Mouse (Mus musculus) spleen, adult 12 weeks (tissue): Measurements from ENCODE around the gene Eif5b.
A peak's percentile ranks its signal among the peaks of the same experiment; 100 is the strongest.
"Not testable (repeated sequence)": the region's sequence is repeated elsewhere in the genome, so short reads cannot be mapped to it uniquely, and the experiment has no call there.

Experiments used
- DNase-seq: peaks from one replicate; pipeline ENCODE4 v3.0.0; 2022; ENCODE audit warnings: low spot score

The Eif5b gene

DNA sequence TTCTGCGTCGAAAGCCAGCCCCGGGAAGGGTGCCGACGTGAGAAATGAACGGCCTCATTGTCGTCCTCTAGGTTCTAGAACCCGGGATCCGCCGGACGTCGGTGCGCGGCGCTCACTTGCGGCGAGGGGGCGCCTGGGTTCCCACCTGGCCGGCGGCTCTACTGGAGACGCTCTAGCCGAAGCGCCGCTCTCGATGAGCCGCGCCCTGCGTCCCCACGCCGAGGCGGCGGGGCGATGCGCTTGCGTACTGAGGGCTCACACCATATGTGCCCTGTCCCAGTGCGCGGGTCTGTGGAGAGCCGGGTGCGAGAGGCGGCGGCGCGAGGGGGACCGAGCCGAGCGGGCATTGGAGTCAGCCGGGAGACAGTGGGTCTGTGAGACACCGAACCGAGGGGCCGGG is at the start of gene Eif5b, which contains the start of gene Txndc9:
TSS of gene Eif5b (plus strand) at position 144 of the 400 bp plus-strand sequence.
TSS of gene Txndc9 (minus strand) at position 27 of the 400 bp plus-strand sequence.
- peak; percentile 89 for DNase-seq

DNA sequence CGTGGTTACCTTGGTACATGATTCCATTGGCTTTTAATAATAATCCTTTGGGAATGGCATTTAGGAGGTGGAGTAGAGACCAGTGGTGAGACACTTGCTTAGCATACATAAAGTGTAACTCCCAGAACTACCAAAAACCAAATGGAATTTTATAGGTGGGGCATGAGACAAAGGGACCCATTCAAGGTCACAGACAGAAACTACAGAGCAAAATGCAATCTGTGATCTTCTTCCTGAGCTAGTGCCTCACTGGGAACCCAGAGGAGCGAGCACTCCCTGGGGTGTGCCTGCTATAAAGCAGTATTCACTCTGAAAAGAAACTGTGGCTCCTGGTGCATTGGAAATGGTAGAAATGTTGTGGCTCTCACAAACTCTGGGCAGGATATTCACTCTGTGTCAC is 48.9 kb upstream of the Eif5b start:
- DNase-seq: no peak

DNA sequence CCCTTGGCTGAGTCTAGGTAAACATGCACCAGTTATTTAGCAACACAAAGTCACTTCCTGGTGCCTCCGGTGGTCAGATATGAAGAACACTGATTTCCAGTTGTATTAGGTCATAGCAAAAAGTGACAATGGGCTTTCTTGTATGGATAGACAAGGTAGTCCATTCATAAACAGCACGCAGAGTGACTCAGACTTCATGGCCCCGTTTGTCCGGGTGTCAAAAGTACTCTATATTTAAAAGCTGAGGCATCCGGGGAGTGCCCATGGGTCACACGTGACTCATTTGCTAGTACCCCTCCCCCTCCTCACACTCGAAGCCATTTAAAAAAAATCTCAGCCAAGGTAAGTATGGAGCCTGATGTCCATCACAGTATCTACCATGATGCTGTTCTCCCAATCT is 43.0 kb upstream of the Eif5b start:
- DNase-seq: no peak

DNA sequence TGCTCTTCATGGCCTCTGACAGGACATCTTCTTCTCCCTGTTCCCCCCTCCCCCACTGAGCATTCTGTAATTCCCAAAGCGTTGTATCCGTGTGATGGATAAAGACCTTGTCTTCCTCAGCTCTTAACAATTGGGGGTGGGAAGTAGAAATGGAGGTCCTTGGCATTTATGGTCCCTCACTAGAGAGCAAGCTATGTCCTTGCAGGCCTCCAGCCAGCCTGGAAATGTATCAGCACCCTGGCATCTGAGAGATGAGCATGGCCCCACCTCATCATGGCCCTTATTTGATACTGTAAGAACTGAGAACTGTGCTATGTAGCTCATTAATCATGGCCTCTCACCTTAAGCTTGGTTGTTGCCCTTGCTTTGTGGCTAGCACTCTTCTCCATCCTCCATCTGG is 42.6 kb upstream of the Eif5b start:
- DNase-seq: no peak

DNA sequence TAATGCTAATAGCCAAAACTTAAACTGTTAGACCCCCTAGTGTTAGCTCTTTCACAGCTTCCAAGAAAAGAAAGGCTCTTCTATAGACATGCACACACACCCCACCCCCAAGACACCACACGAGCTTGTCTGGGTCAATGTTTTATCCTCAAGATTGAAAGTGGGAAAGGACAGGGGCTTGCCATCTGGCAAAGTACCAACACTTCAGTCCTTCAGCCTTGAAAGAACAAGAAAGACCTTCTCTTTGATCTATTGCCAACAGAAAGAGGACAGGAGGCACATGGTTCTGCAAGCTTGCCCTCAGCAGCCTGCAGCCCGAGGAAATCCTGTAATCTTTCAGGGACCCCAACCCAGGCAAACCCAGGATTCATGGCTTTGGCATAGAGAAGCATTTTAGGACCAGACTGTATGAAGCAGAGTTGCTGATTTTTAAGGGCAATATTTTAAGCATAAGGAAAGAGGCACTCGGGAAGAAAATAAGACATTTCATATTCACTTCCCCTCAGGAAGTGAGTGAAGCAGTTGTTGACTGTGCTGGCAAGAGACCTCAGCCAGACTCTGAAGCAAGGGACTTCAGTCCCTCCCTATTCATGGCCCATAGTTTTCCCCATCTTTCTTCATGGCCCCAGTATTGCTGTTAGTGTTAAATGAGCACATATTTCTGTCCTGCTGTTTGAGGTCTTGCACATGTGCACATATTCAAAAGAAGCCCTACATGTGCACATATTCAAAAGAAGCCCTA is 40.9 kb upstream of the Eif5b start:
- DNase-seq: no peak

DNA sequence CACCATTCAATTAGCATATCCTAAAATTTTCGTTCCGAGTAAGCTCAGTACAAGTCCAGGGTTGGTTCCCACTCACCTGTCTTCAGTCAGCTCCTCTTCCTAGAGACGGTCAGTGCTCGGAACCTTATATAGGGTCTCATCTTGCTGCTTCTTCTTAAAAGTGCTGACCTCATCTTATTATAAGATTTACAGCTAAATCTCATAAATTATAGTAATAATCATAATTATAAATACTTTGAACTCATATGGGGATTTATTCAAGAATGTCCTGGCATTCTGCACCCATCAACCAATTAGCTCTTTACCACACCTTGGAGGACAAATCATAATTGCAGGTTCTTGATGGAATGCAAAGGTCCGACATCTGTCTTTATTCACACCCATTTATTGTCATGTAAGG is 40.2 kb upstream of the Eif5b start, which contains the start of gene Lyg1:
TSS of gene Lyg1 (minus strand) at position 101 of the 400 bp plus-strand sequence.
- no peak for DNase-seq

DNA sequence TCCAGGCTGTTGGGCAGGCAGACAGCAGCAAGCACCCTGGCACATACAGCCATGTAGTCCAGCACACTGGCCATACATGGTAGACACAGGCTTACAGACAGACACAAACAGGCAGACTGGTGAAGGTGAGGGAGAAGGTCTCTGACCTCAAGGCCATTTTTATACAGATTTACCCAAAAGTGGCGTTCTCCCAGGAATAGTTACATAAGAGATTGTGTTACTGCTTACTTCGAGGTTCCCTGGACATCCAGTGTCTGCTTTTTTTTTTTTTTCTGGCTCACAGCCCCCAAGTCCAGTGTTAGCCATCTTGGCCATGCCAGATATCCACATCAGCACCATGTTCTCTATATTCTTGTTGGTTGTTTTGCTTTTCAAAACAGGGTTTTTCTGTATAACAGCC is 39.3 kb upstream of the Eif5b start:
- no peak for DNase-seq

DNA sequence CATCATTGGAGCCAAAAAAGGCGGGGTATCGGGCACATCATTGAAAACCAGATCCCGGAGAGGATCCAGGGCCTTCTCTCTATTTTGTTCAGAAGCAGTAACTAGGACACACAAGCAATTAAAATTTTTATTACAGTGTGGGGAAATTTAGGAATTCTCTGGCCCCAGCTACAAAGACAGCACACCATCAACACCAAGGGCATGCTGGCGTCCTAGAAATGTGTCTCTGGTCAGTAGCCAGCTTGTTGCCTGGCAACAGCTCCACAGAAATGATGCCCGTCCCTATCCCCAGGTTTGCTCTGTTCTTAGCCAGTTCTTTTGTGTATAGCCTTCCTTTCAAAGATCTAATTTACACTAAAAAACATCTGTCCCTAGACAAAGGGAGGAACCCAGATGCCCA is 38.3 kb upstream of the Eif5b start:
- DNase-seq: no peak

DNA sequence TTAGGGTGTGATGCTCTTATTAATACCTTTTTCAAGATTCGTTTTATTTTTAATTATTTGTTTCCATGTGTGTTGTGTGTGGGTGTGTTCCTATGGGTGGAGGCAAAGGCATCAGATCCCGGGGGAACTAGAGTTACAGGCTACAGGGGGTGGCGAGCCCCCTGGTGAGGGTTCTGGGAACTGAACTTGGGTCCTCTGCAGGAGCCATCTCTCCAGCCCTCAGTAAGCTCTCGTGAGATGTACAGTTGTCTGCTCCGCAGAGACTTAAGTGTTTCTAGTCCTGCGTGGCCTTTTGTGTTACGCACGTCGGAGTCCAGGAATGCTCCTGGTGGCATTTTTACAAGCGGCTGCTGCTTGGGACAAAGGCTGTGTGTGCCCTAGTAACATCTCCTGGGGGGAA is 32.2 kb upstream of the Eif5b start:
- no peak for DNase-seq

DNA sequence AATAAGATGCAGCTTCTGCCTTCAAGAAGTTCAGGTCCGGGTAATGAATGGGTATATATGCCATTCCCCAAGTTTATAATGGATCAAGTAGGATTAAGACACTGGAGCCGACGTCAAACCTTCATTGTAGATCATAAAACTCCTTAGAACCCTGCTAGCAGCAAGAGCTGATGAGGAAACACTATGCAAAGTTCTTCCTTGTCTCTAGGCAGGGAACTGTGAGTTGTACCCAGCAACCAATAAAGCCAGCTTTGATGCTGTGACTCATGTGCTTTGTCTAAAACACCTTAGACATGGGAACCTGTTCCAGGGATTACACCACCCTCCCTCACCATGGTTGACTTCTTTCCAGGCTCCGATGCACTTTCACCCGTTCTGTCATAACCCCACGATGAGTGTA is 29.1 kb upstream of the Eif5b start:
- DNase-seq: no peak

DNA sequence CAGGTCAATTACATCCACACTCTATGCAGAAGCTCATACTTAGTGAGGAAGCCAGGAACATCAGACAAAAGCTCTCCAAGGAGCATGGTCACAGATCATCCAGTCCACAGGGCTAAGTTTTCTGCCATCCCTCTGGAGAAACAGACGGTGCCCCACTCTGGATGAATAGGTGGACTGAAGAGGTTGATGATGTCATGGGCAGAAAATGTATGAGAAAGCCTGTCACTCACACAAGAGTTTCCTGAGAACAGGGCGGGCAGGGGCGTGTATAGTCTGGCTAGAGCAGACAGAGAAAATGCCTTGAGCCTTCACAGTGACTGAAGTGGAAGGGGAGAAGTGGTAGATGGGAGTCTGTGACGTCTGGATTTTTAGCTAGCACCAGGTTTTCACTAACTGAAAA is 26.3 kb upstream of the Eif5b start:
- DNase-seq: no peak

DNA sequence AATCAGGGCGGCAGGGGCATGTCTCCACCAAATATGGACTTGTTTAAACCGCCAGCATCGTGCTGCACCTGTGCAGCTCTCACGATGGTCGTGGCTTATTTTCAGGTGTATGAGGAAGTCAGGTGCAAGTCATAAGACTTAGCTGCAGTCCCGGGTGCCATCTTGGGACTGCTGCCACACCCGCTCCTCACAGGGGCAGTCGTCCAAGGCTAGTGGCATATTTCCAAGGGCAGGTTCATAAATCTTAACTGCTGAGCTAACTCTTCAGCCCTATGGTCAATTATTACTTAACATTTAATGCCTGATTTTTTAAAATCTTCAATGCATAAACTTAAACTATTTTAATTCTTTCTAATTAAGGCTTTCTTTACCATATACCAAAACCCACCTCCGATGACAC is 21.1 kb upstream of the Eif5b start:
- DNase-seq: not testable (repeated sequence)

DNA sequence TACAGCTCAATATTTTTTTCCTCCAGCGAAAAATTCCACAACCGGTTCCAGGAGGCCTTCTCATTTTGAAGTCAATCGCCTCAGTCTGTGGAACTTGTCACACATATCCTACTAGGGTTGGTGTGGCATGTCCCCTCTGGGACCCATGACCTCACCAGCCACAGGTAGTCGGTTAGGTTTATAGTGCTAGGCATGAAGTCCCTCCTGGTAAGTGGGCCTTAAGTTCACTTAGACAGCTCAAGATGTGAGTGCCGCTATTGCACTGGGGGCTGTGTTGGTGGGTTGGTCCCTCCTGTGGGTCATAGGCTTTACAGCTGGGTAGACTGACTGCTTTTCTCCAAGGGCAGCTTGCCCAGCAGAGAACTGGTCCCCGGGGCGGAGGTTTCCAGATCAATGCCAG is 20.5 kb upstream of the Eif5b start:
- no peak for DNase-seq

DNA sequence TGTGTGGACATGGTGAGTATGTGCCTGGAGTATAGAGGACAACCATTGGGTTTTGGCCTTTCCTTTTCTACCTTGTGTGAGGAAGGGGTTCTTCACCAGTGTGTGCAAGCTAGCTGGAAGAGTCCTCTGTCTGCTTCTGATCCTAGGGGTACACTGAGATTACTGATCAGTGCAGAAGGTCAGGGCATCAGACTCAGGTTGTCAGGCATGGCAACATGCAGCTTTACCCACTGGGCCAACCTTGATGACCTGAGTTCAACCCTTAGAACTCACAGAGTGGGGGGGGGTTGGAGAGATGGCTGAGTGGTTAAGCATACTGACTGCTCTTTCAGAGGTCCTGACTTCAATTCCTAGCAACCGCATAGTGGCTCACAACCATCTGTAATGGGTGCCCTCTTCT is 13.5 kb upstream of the Eif5b start:
- no peak for DNase-seq

DNA sequence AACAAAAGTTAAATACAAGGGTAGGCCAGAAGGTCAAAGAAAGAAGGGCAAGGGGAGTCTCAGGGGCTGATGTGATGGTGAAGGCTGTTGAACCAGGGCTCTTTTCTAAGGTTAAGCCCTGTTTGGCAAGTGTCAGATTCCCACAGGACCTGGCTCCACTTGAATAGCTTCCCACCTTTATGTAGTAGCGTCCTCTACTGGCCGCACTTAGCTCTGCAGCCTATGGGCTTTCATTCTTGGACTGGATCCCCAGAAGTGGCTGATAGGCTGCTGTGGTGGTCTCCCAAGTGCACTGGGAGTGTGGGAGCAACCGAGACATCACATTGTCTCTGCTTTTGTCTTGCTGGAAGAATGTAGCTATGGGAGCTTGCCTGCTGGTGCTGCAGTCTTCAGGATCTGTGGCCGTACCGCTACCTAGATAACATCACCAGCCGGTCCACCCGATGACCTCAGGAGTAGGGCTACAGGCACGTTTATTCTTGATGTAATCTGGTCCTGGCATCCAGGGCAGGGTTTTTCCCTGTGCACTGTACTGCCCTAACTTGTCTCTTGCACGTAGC is 12.0 kb upstream of the Eif5b start:
- no peak for DNase-seq

DNA sequence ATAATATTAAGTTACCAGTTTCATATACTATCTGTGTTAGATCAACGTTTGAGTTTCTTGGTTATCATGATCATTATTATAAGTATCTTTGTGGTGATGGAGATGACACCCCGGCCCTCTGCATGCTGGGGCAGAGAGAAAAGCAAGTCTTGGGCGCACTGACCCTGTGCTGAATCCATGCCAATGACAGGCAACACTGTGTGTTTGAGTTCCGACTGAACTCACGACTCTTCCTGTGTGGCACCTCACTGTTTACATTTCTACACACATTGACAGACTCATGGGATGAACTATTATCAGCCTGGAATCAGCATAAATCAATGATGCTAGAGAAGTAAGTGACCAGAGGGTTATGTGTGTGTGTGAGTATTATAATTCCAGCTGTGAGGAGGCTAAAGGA is 10.0 kb upstream of the Eif5b start:
- DNase-seq: no peak

DNA sequence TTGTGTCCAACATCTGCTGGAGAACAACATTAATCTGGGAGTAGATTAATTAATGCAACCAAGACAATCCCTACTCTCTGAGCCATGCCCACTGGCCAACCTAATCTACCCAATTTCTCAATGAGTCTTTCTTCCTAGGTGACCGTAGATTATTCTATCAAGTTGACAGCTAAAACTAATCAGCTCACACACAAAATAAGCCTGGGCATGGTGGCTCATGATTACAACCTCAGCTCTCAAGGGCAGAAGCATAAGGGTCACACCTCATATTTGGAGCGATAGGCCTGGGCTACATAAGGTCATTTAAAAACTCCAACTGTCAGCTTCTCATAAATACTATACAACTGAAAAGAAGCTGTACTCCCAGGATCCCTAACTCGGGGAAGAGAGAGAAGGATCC is 1.6 kb upstream of the Eif5b start:
- no peak for DNase-seq

DNA sequence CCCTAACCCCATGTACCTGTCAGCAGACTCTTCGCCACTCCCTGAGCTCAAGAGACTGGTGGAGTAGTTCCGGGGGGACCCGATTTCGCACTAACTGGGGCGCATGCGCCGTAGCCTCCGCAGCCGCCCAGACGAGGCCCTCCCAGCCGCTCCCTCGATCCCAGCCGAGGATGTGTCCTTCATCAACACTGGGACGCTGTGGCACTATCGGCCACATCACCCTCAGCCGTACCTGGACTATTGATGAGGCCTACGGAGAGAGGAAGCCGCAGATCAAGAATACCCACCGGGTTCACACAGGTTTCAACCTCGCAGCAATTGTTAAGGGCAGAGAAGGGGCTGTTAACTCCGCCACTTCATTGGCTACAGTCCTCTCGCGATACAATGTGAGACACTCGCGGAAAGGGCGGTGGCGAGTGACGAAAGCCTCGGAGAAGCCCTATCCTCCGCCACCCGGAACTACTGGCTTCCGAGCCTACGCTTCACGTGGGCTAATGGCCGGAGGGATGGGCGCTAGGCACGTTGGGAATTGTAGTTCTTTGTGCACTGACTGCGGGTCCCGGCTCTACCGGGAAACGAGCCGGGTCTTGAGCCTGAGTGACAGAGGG is 829 bp upstream of the Eif5b start:
- DNase-seq: peak; percentile 97

DNA sequence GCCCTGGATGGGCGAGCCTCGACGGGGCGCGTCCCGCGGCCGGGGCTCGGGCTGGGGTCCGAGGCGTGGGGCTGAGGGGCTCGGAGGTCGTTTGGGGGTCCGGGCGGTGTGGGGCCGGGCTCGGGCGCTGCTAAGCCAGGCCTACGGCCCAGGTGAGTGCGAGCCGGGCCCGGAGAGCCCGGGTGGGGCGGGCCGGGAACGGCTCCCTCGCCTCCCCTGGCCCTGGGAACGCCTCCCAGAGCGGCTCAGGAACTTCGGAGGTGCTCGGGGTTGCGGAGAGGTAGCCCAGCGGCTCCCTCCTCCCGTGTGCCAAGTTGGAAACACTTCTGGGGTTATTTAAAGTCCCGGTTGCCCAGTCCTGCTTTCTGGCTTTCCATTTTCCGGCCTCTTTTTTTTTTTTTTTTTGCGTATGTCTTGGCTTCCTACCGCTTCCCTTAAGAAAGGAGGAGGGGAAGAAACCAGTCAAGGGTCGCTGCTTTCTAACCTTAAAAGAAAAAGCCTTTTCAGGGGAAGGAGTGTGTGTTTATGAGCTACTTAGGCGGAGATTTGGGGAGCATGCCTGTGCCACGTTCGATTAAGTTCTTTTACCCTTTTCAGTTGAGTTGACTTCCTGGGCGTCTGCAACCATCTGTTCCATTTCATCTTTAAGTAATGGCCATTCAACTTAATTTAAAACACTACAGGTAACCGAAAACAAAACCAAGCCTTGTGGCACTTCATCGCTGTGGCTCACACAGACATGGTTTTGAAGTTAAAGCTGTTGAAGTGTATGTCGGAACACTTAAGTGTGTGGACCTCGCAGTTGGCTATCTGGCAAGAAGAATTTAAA is 775 bp downstream of the Eif5b start:
- DNase-seq: no peak

DNA sequence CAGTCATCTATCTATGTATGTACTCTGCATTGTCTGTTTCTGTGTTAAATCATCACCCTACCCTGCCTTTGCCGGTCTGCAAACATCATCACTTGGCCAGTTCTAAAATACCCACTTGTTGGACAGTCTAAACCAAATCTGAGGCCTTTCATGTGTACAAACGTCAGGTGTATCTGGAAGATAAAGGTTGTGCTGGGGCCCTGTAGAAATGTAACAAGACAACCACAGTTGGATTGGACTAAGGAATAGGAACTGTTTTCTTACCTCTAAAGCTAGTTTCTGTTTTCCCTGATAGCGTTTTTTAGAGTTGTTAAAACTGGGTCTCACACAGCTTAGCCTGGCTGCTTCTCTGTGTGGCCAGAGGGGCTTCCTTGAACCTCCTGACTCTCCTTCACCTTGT is 1.7 kb downstream of the Eif5b start:
- no peak for DNase-seq

DNA sequence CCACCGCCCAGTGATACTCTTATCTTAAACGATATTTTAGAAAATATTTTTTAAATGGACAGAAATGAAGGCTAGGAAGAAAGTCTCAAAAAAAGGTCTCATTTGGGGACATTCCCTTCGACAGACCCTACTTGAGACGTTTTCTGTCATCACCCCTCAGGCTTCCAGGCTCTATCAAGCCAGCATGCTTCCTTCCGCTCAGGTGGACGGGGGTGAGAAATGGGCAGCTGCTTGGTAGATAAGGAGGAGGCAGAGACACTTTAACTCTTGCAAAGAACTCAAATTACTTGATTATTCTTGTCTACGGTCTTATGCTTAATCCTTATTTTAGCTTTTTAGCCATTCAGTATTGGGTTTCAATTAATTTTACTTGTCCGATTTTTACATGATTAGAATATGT is 3.0 kb downstream of the Eif5b start:
- DNase-seq: no peak

DNA sequence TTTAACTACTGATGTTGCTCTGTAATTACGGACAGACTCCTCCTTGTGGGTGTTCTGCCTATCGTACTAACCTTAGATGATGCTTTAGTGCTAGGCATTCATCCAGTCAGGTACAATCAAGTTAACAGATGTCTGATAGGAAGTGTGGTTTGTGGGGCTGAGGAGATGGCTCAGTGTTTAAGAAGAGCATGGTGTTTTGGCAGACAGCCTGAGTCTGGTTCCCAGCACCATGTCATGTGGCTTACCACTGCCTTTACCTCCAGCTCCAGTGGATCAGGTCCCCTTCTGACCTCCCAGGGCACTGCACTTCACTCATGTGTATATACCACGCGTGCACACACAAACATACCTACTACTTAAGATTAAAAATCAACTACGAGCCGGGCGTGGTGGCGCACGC is 4.1 kb downstream of the Eif5b start:
- DNase-seq: no peak

DNA sequence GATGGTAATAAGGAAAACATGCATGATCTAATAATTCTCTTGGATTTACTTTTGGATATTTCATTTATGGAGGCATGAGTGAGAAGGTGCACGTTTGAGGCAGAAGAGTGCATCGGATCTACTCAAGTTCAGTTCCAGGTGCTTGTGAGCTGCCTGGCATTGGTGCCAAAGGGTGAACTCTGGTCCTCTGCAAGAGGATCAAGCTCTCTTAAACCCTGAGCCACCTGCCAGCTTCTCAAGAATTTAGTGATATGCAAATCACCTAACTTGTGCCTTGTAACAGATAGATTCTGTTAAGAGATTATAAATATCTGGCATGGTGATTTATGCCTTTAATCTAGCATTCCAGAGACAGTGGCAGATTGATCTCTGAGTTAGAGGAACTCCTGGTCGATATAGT is 5.2 kb downstream of the Eif5b start:
- DNase-seq: no peak
